Mouse (Mus musculus) layer of hippocampus, adult 2 months (tissue): ENCODE results near the gene Pik3r1. TPM values are rescaled to one million over a fixed set of nuclear protein-coding genes. Genes with fewer than 3 reads are reported as not detected.

ENCODE experiments used
- DNase-seq, 2 experiments: peaks; one replicate each; pipeline ENCODE4 v3.0.0; 2022; ENCODE audit warnings: low spot score in 2 of 2
- H3K27ac ChIP-seq: fragments of 200-600 bp; 2 replicates; pipeline ENCODE4 v1.8.1; 2022
- H3K4me3 ChIP-seq: fragments of 200-600 bp; 2 replicates; pipeline ENCODE4 v1.8.1; 2022; ENCODE audit warnings: mild to moderate bottlenecking
- CTCF ChIP-seq: fragments of 200-600 bp; conservative IDR thresholded peaks from 2 replicates; pipeline ENCODE4 v1.8.1; 2022; ENCODE audit warnings: antibody characterized with exemption, mild to moderate bottlenecking, moderate library complexity
- total RNA-seq, 2 experiments: library from RNA; stranded (reverse); gene quantifications; 2 replicates each; pipeline ENCODE4 v1.2.3; 2021

The Pik3r1 gene
- total RNA-seq, 2 experiments from 2014 or later, result 79.8 to 80.8 TPM

DNA sequence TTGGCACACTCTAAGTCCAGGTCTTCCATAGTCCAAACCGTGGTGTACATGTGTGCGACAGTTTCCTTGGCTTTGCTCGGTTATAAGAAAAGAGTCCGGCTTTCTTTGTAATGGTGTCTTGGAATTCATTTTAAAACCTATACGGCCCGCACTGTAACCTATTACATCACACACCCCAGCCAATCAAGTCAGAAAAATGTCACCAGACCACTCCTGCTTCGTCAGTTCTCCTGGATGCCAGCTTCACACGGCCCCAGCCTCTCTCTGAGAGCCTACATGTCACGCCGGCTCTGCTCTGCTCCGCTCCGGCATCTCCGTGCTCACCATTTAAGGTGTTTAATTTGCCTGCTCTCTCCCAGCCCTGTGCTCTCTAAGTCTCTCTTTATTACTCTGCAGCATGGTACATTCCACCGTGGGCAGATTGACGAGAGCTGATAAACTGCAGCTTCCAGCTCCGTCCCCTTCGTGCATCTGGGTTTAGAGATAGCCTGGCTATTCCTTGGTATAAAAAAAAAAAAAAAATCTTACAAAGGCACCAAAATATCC lies 75.7 kb downstream of the Pik3r1 start:
- Histone ChIP-seq H3K4me3 (peak overlapping the region; percentile 66), H3K27ac (peak overlapping the region; percentile 95)
- no peak for TF ChIP-seq CTCF
- peak; percentile 79 to 81 for DNase-seq

DNA sequence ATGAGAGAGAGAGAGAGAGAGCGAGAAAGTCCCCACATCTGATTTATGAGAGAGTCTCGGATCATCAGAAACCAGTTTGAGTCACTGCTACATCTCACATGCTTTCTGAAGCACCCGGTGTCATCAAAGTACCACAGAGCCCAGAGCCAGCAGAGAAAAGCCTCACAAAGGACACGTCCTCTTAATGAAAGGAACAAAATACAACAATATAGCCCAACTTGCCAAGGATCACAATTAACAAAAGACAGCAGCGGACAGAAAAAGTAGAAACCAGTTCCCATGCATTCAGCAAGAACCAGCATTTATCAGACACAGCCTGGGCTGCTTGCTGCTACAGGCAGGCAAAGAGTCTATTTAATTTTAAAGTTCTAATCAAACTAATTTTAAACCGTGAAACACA lies 76.3 kb downstream of the Pik3r1 start:
- TF ChIP-seq CTCF, result no peak
- no peak for DNase-seq
- peak overlapping the region; percentile 95 for H3K27ac ChIP-seq
- peak overlapping the region; percentile 66 for H3K4me3 ChIP-seq

DNA sequence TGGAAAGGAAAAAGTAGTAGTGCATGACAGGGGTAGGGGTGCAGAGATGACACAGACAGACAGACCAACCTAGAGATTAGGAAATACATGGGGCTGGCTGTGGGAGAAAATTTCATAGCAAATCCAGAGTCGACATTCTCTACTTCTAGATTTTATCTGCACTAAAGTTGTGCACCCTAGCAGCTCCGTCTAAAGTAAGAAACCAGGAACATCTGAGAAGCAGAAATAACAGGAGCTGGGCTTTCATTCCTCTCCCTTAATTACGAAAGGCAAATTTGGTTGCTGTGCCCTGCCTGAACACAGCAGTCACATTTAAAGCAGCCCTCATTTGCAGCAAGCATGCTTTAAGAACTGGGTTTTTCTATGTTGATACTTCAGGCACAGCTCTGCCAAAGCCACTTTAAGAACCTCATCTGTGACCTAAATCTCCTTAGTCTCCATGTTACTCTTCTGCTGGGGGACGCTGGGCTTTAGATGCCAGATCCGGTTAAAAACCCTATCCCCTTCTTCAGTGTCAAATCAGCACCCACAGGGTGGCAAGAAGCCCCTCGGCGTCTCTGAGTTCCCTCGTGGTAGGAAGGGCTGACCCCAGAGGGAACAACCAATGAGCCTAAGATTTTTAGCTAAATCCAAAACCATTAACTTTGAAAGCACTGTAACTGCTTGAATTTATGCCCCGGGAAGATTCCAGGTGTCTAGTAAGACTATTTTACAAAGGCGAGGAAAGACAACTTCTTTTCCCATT lies 76.9 kb downstream of the Pik3r1 start:
- no peak for TF ChIP-seq CTCF
- peak in 1 of 2 experiments; percentile 14 for DNase-seq
- Histone ChIP-seq H3K4me3 (peak overlapping the region; percentile 66), H3K27ac (peak overlapping the region; percentile 95)

DNA sequence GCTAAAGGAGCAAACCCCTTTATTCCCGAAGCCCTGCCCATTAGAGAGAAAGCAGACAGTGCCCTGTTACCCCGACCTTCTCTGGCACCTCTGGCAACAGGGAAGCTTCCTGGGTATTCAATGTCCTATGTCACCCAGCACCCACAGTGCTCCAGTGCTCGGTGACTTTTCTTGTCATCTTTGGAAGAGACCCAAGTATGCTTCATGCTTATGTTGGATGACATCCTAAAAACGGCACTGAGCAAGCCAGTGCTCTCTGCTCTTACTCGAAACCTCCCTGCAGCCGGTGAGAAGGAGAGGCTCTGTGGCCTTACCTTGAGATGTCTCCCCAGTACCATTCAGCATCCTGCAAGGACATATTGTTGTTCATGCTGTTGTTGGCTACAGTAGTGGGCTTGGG lies 77.8 kb downstream of the Pik3r1 start:
- H3K27ac ChIP-seq, result peak overlapping the region; percentile 95
- DNase-seq, result no peak
- peak overlapping the region; percentile 66 for H3K4me3 ChIP-seq
- no peak for TF ChIP-seq CTCF

DNA sequence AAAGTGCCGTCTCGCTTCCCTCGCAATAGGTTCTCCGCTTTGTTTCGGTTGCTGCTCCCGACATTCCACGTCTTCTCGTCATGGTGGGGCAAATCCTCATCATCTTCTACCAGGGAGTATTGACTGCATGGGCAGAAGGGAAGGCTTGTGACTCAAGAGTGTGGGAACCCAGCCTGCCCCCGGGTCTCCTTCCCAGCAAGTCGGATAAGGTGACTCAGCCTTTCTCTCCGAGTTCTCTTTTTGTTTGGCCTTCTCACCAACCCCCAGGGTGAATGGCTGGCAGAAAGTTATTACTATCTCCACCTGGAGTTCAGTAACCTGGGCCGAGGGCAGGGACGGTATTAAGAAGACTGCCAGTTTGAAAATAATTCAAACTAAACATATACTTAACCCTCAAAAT lies 81.8 kb downstream of the Pik3r1 start:
- TF ChIP-seq CTCF, result no peak
- DNase-seq, result no peak
- H3K27ac ChIP-seq, result no peak overlapping the region
- H3K4me3 ChIP-seq, result no peak overlapping the region

DNA sequence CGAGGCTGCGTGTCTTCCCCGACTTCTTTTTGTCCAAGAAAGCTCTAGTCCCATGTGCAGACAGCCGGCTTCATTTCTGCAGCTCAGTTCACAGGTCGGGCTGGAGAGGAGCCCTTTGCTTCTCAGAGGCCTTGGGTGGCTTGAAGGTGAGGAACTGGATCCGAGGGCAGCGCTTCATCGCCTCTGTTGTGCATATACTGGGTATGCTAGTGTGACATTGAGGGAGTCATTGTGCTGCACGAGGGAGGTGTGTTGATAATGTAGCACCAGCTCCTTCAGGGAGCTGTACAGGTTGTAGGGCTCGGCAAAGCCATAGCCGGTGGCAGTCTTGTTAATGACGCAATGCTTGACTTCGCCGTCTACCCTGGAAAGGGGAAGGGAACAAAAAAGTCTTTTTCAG lies 83.3 kb downstream of the Pik3r1 start:
- TF ChIP-seq CTCF, result no peak
- no peak for DNase-seq
- H3K4me3 ChIP-seq, result no peak overlapping the region
- no peak overlapping the region for H3K27ac ChIP-seq

DNA sequence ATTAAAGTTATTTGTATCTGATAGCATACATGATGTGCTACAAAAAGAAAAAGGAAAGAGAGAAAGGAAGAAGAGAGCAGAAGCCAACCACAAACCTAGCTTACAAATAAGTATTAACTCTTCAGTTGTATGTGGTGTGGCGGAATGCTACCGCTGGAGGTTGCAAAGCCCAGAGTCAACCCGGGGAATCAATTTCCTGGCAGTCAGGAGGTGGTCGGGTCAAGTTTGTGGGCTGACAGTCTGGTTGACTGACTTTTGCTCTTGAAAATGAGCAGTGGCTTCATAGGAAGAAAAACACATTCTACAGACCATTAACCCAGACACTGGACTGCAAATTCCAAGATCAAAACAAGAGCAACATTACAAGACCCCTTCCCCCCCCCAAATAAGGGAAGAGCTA lies 85.6 kb downstream of the Pik3r1 start:
- H3K27ac ChIP-seq, result no peak overlapping the region
- no peak overlapping the region for H3K4me3 ChIP-seq
- TF ChIP-seq CTCF, result no peak
- DNase-seq, result no peak

DNA sequence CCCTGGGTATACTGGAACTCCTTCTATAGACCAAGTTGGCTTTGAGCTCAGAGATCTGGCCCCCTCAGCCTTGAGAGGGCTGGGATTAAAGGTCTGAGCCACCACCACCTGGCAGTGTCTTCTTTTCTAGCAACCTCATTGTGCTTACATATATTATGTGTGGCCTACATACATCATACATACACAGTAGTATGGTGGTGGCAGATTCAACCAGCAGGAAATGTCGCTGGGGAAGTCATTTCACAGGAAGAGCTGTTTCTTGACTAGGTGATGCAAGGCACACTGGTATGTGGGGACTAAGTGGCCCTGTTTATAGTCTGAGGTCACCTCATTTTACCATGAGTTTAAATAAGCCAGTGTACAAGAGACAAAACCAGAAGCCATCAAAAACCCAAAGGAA lies 87.9 kb downstream of the Pik3r1 start:
- no peak for TF ChIP-seq CTCF
- DNase-seq, result no peak
- Histone ChIP-seq H3K4me3 (no peak overlapping the region), H3K27ac (no peak overlapping the region)

DNA sequence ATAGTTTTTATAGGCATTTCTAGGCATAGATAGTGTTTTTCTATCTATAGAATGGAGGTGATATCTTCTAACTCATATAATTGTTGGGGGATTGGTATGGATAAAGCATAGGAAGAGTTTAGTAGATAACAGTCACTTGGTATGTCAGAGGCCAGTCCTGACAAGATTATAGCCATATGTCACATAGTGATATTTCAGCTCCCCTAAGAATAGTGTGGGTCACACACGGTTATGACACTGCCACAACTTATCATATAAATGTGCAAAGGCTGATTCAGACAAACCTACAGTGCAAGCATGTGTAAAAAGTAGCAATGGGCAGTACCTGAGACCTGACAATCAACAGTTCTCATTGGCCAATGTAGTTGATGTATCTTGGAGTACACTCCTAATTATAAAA lies 89.0 kb downstream of the Pik3r1 start:
- no peak overlapping the region for H3K27ac ChIP-seq
- no peak overlapping the region for H3K4me3 ChIP-seq
- no peak for TF ChIP-seq CTCF
- DNase-seq, result no peak

DNA sequence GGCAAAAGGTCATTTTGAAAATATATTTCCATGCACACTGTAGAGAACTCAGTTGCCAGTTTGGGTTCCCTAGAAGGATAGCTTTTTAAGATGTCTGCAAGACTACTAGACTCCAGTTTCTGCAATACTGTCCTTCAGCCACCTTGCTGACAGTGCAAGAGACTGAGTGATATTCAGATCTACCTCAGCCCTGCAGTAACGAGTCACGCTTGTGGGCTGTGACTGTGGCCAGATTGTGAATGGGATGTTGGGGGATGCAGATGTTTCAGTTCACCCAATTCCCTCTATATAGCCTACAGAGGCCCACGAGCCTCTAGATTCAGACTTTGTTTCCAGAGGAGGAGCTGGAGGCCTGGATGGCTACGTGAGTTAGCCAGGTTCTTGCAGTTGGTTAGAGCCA lies 90.0 kb downstream of the Pik3r1 start:
- no peak overlapping the region for H3K27ac ChIP-seq
- no peak for DNase-seq
- no peak overlapping the region for H3K4me3 ChIP-seq
- TF ChIP-seq CTCF, result no peak

DNA sequence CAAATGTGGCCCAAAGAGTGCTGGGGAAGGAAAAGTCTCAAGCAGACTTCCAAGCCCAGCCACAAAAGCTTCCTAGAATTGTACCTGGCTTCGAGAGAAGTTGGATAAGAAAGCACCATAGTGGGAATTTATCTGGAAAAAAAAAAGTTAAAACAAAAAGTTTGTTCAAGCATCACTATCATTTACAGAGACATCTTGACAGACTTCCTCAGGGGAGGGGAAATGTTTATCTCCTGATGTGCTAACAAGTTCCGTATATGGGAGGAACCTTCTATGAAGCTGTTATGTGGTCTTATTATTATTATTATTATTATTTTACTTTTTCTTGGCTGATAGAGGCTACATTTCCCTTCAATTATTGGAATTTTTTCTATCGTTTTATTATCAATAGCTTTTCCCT lies 94.1 kb downstream of the Pik3r1 start:
- no peak for TF ChIP-seq CTCF
- no peak overlapping the region for H3K4me3 ChIP-seq
- no peak for DNase-seq
- H3K27ac ChIP-seq, result no peak overlapping the region

DNA sequence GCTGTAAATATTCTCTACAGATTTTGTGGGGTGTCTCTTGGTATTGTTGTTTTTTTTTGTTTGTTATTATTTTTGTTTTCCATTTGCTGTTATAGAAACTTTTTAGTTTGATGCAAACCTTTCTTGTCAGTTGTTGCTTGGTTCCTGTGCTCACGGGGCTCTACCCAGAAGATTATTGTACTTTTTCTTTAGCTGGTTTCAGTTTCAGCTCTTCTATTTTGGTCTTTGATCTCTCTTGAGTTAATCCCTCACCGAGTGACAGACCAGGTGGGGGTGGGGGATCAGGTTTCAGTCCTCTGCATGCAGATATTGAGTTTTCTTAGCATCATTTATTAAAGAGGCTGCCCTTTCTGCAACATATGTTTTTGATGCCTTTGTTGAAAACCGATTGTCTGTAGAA lies 99.2 kb downstream of the Pik3r1 start:
- H3K27ac ChIP-seq, result no peak overlapping the region
- H3K4me3 ChIP-seq, result no peak overlapping the region
- no peak for DNase-seq
- no peak for TF ChIP-seq CTCF

DNA sequence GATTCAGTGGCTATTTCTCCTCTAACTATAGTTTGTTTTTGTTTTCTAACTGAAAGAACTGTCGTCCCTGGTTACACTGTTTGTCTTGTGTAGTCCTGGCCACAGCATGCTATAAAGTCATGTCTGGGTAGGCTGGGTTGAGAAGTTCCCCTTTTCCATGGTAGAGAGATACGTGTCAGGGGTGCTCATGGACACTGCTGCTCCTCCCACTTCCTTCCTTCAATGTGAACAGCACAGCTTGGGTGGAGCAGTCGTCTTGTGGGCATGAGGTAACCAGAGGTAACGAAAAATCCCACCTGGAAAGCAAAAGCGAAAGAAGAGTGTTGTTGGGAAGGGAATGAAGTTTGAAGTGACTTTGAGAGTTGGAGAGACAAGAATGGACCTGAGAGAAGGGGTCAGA lies 104.0 kb downstream of the Pik3r1 start:
- Histone ChIP-seq H3K4me3 (no peak overlapping the region), H3K27ac (no peak overlapping the region)
- no peak for DNase-seq
- TF ChIP-seq CTCF, result no peak

DNA sequence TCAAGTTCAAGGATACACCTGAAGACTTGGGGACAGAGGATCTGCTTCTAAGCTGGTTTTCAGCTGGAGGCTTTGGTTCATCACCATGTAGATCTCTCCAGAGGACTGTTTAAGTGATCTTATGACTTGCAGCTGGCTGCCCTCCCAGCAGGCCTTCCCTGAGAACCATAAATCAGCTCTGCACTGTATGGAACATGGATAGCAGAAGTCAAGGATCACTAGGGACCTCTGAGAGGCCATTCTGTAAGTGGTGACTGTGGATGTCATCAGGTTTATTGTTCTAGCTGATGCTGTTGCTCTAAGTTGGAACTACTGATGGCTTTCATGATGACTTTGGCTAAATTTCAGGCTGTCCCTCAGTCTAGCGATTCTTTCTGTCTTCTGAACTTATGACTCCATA lies 105.1 kb downstream of the Pik3r1 start:
- no peak overlapping the region for H3K4me3 ChIP-seq
- no peak overlapping the region for H3K27ac ChIP-seq
- DNase-seq, result no peak
- no peak for TF ChIP-seq CTCF
